Mouse (Mus musculus) gastrocnemius, adult 2 months (tissue): ENCODE measurements at regions not wholly inside any gene's neighbourhood (a gene's known extent, or its start where the extent isn't known, plus 50 kb on each side); places are given as distances from the start of the nearest gene placed in this dataset.
"Not testable (repeated sequence)": the region's sequence is repeated elsewhere in the genome, so short reads cannot be mapped to it uniquely, and the experiment has no call there.

Experiments
- DNase-seq: peaks from one replicate; pipeline ENCODE4 v3.0.0; 2022
- H3K27ac ChIP-seq: fragments of 200-600 bp; 2 replicates; pipeline ENCODE4 v1.8.1; 2022; ENCODE audit warnings: mild to moderate bottlenecking
- H3K4me3 ChIP-seq: fragments of 200-600 bp; 2 replicates; pipeline ENCODE4 v1.8.1; 2022; ENCODE audit warnings: mild to moderate bottlenecking, moderate library complexity
- CTCF ChIP-seq: fragments of 200-600 bp; IDR thresholded peaks from 2 replicates; pipeline ENCODE4 v1.8.1; 2022; ENCODE audit warnings: antibody characterized with exemption, mild to moderate bottlenecking, moderate library complexity
- intact Hi-C: fragments of 180-260 bp; cut with DNase I; formaldehyde crosslinking; loops from one replicate; pipeline ENCODE4 v1.15.1; 2025

- TF ChIP-seq CTCF = no peak
- no peak for DNase-seq
- no peak overlapping the region for H3K4me3 ChIP-seq
- no peak overlapping the region for H3K27ac ChIP-seq
- intact Hi-C loops = no loop called here
Observed at GRCm38 (mm10) chrX:122935358-122935757, 94.1 kb downstream of the Gm17521 start.

GRCm38 (mm10) chrX:122892682-122893081 lies 136.8 kb downstream of the Gm17521 start:
- Histone ChIP-seq H3K4me3 (no peak overlapping the region), H3K27ac (no peak overlapping the region)
- intact Hi-C loops = no loop called here
- no peak for TF ChIP-seq CTCF
- no peak for DNase-seq

GRCm38 (mm10) chrX:122854453-122854852 lies 175.0 kb downstream of the Gm17521 start:
- Histone ChIP-seq H3K27ac (no peak overlapping the region), H3K4me3 (no peak overlapping the region)
- intact Hi-C loops = no loop called here
- DNase-seq = no peak
- TF ChIP-seq CTCF = no peak

- DNase-seq, H3K4me3 ChIP-seq, H3K27ac ChIP-seq, intact Hi-C loops: not testable (repeated sequence)
Observed at GRCm38 (mm10) chrX:122831222-122831621, 198.2 kb downstream of the Gm17521 start.

- intact Hi-C loops = no loop called here
- H3K27ac ChIP-seq = no peak overlapping the region
- DNase-seq = no peak
- TF ChIP-seq CTCF = peak; percentile 13; the same call in 1 of the 2 replicates
- H3K4me3 ChIP-seq = no peak overlapping the region
Observed at GRCm38 (mm10) chrX:122826035-122826434, 203.4 kb downstream of the Gm17521 start.
